Mouse (Mus musculus) urinary bladder, adult 18-20 months (tissue): Measurements from ENCODE around the gene Rhbg.

Experiments used
- DNase-seq, 2 experiments: peaks; one replicate each; pipeline ENCODE4 v3.0.0; 2022; ENCODE audit warnings: low spot score in 2 of 2, mixed read lengths in 2 of 2

Gene Rhbg

GRCm38 (mm10) chr3:88229526-88229925 lies 25.0 kb downstream of the Rhbg start:
- no peak for DNase-seq

- DNase-seq: no peak
Observed at GRCm38 (mm10) chr3:88228906-88229305, 25.6 kb downstream of the Rhbg start.

- DNase-seq: no peak
Observed at GRCm38 (mm10) chr3:88227976-88228375, 26.5 kb downstream of the Rhbg start.

- no peak for DNase-seq
Observed at GRCm38 (mm10) chr3:88227260-88227659, 27.2 kb downstream of the Rhbg start.

DNA sequence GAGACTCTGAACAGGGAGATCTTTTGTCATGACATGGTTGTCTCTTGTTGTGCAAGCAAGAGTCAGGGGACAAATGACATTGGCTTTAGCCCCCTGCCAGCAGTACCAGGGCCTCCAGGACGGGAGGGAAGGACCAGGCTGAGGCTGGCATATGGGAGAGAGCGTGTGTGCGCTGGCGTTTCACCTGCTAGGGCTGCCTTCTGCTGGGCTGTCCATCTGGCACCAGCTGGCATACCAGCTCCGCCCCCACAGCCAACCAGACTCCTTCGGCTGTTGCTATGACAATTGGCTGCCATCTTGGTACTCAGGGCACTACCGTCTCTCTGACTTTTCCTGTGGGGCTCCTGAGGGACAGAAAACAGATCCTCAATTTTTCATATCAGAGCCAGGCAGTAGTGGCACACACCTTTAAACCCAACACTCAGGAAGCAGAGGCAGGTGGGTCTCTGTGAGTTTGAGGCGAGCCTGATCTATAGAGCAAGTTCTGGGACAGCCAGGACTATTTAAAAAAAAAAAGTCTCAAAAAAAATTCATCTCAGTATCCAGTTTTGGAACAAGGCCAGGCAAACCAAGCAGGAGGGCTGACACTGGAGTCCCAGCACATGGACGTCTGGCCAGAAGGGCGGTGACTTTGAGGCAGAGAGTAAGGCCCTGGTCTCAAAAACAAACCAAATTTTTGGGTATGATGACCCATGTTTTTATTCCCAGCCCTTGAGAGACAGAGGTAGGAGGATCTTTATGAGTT lies 28.2 kb downstream of the Rhbg start:
- DNase-seq: no peak

DNA sequence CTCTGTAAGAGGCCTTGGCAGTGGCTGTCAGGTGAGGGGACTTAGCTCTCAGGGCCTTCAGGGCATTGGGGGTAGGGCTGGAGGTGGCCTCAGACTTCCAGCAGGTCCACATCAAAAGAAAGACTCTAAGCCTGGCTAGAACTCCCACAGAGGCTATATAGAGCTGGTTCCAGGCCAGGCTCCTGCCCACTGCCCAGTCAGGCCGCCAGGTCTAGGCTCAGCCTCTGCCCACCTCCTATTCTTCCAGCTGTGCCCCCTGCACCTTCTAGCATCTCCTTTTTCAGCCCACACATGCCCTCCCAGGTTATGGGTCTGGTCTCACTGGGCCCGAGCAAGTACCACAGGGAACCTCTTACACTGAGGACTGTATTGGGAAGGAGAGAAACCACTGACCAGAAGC lies 29.6 kb downstream of the Rhbg start:
- no peak for DNase-seq

DNA sequence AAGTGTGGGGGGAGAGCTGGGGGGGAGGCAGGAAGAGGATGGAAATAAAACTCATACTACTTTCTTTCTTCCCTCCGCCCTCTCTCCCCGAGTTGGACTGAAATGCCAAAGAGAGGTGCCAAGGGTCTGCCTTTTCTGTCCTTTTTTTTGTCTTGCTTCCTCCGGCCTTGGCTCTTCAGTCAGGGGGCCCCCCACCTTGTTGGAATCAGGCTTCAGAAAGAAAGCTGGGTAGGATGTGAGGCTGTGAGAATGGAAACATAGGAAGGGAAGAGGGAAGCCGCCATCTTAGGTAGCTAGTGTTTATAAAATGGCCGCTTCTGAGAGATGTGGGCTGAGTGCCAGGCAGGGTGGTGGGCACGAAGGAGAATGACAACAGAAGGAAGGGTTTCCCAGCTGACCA lies 32.1 kb downstream of the Rhbg start:
- no peak for DNase-seq

- DNase-seq: no peak
Observed at GRCm38 (mm10) chr3:88221519-88222390, 32.8 kb downstream of the Rhbg start.

DNA sequence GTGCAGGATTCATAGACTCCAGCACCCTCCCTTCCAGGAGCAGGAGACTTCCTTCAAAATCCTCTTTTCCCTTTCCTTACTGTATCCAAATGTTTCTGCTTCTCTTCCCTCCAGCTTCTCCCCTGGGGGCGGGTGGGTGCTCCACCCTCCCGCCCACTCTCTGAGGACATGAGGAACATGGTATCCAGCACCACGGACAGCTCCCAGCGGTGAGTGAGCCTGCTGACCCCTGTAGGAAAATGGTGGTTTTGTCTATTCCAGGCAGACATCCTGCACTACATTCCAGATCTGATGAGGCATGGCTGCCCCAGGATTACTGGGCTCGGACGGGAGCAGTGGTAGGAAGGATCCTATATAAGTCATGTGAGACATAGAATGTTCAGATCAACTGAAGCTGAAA lies 33.7 kb downstream of the Rhbg start:
- DNase-seq: peak in 1 of 2 experiments; percentile 50

DNA sequence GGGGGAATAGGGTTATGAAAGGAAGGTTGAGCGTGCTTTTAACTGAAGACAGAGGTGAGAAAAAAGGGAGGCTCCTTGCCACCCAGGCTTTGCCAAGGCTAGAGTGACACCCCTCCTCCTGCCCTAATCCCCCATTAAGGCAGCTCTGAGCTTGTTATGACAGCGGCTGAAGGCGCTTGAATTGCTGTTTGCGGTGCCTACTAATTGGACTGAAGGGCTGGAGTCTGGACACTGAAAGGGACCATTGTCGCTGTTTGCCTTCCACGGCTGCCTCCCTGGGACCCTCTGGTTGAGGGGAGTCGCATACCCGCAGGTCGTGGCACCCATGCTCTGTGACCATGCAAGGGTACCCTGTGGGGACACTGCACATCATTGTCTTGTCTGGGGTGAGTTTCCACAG lies 34.6 kb downstream of the Rhbg start:
- DNase-seq: no peak

- DNase-seq: no peak
Observed at GRCm38 (mm10) chr3:88217679-88218078, 36.8 kb downstream of the Rhbg start.

GRCm38 (mm10) chr3:88216534-88217326 lies 37.8 kb downstream of the Rhbg start:
- no peak for DNase-seq

DNA sequence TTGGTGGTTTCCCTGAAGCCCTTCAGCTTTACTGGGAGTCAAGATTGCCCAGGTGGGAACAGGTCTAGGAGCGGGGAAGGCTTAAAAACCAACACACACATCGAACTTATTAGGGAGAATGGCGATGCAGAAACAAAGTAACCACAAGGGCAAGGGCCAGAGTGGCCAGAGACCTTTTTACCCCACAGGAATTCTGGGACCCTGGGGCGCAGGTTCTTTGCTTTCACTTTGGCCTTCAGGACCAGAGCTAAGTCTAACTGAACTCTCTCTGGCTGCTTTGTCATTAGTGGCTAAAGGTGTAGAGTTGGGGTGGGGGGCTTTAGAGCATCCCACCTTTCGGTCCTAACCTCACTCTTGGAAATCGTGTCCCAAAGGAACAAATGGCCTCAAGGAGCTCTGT lies 38.4 kb downstream of the Rhbg start:
- no peak for DNase-seq

- DNase-seq: no peak
Observed at GRCm38 (mm10) chr3:88215553-88216004, 38.9 kb downstream of the Rhbg start.

GRCm38 (mm10) chr3:88214971-88215552 lies 39.4 kb downstream of the Rhbg start:
- DNase-seq: peak in 1 of 2 experiments; percentile 30

DNA sequence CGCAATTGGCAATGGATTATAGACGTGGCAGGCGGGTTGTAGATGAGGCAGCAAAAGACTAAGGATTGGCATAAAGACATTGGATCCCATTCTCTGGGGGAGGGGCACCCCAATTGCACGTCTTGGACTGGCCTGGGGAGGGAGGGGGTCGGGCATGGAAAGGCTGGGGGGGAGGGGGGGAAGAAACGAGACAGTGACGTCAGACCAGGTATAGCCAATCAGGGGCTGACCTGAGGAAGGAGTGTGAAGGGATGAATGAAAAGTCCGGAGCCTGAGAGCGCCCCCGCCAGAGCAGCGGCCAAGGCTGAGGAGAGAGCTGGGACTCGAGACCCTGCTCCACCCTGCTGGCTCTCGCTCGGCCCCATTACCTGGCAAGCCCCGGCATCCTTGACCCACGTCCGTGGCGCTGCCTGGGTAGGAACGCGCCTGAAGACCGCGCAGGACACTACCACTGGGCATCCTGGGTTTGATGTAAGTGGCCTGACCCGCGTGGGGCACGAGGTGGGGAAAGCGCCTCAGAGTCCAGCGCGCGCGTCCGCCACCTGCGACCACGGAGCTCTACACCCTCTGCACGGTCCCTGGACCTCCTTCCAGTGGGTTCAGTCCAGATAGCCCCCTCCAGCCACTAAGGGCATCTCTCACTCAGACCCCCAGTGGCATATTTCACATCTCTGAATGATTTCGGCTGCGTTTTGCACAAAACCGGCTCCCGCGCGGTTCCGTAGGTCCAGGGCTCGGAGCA lies 40.1 kb downstream of the Rhbg start:
- no peak for DNase-seq

DNA sequence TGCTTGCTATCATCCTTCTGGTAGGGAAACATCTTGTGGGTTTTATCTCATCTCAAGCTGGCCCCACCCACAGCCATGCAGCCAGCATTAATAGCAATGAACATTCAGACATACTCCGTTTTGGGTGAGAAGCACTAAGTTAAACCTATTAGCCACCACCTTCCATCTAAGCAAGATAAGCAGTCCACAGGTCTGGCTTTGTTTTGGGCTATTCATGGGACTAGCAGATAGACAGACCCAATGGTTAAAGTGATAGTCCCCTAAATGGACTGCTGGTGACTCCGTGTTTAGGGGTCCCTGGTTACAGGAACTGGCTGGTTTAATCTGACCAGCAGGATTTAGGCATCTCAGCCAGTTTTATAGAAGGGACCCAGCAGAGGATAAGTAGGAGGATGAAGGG lies 41.5 kb downstream of the Rhbg start:
- no peak for DNase-seq

DNA sequence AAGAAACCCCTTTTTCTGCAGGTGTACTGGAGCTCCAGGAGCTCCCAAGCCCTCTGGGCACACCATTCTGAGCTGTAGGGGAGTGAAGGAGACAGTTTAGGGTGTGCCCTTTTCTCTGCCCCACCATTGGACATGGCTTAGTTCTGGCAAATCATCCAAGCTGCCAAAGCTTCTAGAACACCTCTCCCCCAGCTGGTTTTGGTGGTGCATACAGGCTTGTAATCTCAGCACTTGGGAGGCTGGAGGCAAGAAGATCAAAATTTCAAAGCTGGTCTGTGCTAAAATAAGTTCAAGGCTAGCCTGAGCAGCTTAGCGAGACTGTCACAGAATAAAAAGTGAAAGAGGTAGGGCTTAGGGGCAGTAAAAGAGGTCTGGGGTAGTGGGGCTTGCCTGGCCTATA lies 42.2 kb downstream of the Rhbg start:
- DNase-seq: no peak

- no peak for DNase-seq
Observed at GRCm38 (mm10) chr3:88210918-88211317, 43.6 kb downstream of the Rhbg start.

- DNase-seq: no peak
Observed at GRCm38 (mm10) chr3:88210121-88210520, 44.4 kb downstream of the Rhbg start.

DNA sequence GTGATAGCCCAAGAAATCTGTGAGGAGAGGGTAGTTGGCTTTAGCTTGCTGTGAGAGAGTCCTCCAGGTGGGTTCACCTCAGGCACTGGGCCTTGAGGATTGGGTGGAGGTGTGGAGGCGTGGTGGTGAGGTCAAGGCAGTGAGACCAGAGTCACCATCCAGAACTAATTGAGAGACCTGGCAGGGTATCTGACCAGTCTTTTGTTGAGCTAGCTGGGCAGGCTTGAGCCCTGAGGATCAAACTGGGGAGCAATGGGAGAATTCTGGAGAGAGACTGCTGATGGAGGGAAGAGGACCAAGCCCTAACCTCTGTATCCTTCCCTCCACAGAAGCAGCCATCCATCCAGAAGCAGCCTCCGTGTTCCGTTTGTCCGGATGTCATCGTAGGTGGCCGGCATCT lies 45.2 kb downstream of the Rhbg start:
- no peak for DNase-seq
